Comparison of ENCODE assay signal across 8 mouse cellular contexts in genomic region chr16:91648220-91648550, GRCm38 (mm10). TPM values are rescaled to one million over a fixed set of nuclear protein-coding genes. Genes with fewer than 3 reads are reported as not detected.
A peak's percentile ranks its signal among the peaks of the same experiment; 100 is the strongest.
DNase-seq lines count a peak whose midpoint lies in the region; ATAC-seq and TF ChIP-seq lines count a peak whose summit lies in the region.

No protein-coding gene starts in this region.

- TF ChIP-seq CTCF in Patski (IDR thresholded peaks at IDR 0.05), result no peak

- peaks cover 15% of the 10 kb centered on the region for H3K4me1 ChIP-seq in hindbrain, embryonic 14.5 days (replicated peaks; ENCODE audit: control insufficient read depth, insufficient read depth, low read length)
- peaks cover 44% of the 10 kb centered on the region for H3K4me1 ChIP-seq in megakaryocyte, embryonic 14.5 days

- H3K27me3 ChIP-seq in Patski, result no peaks in the 10 kb centered on the region
- H3K27me3 ChIP-seq in hindbrain, embryonic 14.5 days (ENCODE audit: control insufficient read depth, insufficient read depth, low read length), result no peaks in the 10 kb centered on the region
- H3K27me3 ChIP-seq in megakaryocyte, embryonic 14.5 days (replicated peaks), result no peaks in the 10 kb centered on the region

- CTCF ChIA-PET in Patski (lab: Charles Lee), result interaction anchor here (1.6 kb wide), 1 partner anchor 9 kb away, joined by 5 read pairs; no protein-coding TSS in a partner anchor

- H3K9me3 ChIP-seq in hindbrain, embryonic 14.5 days (ENCODE audit: control insufficient read depth, low read length), result no peaks in the 10 kb centered on the region
- H3K9me3 ChIP-seq in megakaryocyte, embryonic 14.5 days, result no peaks in the 10 kb centered on the region

- peaks cover 22% of the 10 kb centered on the region for H3K36me3 ChIP-seq in hindbrain, embryonic 14.5 days (replicated peaks; ENCODE audit: control insufficient read depth, insufficient read depth)
- peaks cover 31% of the 10 kb centered on the region for H3K36me3 ChIP-seq in megakaryocyte, embryonic 14.5 days (replicated peaks; ENCODE audit: low read length)

- intact Hi-C loops in left cerebral cortex, postnatal 10 days (cut with DNase I), result no loop called here

- POLR2A ChIA-PET in Patski (lab: Charles Lee), result interaction anchor here (0.7 to 1.5 kb wide), 3 partner anchors 9 to 108 kb away, joined by 3 to 7 read pairs (median 5); no protein-coding TSS in a partner anchor

- peak; percentile 13 for DNase-seq in Patski (ENCODE audit: low read depth, low spot score)
- peak; percentile 66 for DNase-seq in cerebellum, adult 8-10 months
- DNase-seq in forelimb bud, embryonic 11.5 days (ENCODE audit: low read depth, low spot score), result peak; percentile 59
- peak; percentile 65 for DNase-seq in hindbrain, embryonic 14.5 days (ENCODE audit: low spot score)
- DNase-seq in left cerebral cortex, postnatal 10 days (ENCODE audit: extremely low spot score in 1 of 2, low spot score in 2 of 2), result peak; percentile 50 to 91
- DNase-seq in right cerebral cortex, postnatal 36 days (ENCODE audit: low spot score in 2 of 2), result peak; percentile 43 to 54

- under 1% methylated on average over 22 of the region's 25 CpGs for WGBS in hindbrain, embryonic 14.5 days

- peak overlapping the region; percentile 96 for H3K27ac ChIP-seq in hindbrain, embryonic 14.5 days

- in situ Hi-C loops in Patski (cut with MboI; ENCODE audit: low pct_unique_long_range_greater_than_20kb), result no loop called here

- H3K4me3 ChIP-seq in hindbrain, embryonic 14.5 days (replicated peaks; ENCODE audit: low read length), result peak overlapping the region; percentile 65
- H3K4me3 ChIP-seq in megakaryocyte, embryonic 14.5 days (replicated peaks), result peak overlapping the region; percentile 96

- peak; percentile 22 for ATAC-seq in Patski
- ATAC-seq in hindbrain, embryonic 14.5 days (ENCODE audit: low FRiP score), result peak; percentile 37
- ATAC-seq in activated CD4-positive, CD25-positive, alpha-beta regulatory T cell, adult 4 months, result no peak

- peak overlapping the region; percentile 88 for H3K9ac ChIP-seq in hindbrain, embryonic 14.5 days

- peak overlapping the region; percentile 60 for H3K4me2 ChIP-seq in hindbrain, embryonic 14.5 days (replicated peaks)

RNA-seq across cellular contexts. Expression of gene Son, which starts 0.9 kb away (rescaled TPM):
- 151 TPM for polyA plus RNA-seq in Patski (2021)
- polyA plus RNA-seq in hindbrain, embryonic 14.5 days (2014; fragmentation: Nextera tagmentation; extraction: Ambion mirVana), result 125 and 146 TPM in 2 replicates
- 100 to 1,000 TPM; 211 to 212 TPM for total RNA-seq in left cerebral cortex, postnatal 10 days (2021)
- polyA plus RNA-seq in megakaryocyte, embryonic 14.5 days (2012; ENCODE audit: insufficient read depth, low replicate concordance), result 31.9 and 42.5 TPM in 2 replicates
- polyA plus RNA-seq in activated CD4-positive, CD25-positive, alpha-beta regulatory T cell, adult 4 months (2017; shearing (Covaris generic)), result 100 to 1,000 TPM; 119 to 186 TPM

RNA-seq across cellular contexts. Expression of gene Gart, which starts 1.4 kb away (rescaled TPM):
- 79.5 TPM for polyA plus RNA-seq in Patski (2021)
- 55.7 and 58.1 TPM in 2 replicates for polyA plus RNA-seq in hindbrain, embryonic 14.5 days (2014; fragmentation: Nextera tagmentation; extraction: Ambion mirVana)
- 10 to 100 TPM; 45.3 to 58.8 TPM for total RNA-seq in left cerebral cortex, postnatal 10 days (2021)
- polyA plus RNA-seq in megakaryocyte, embryonic 14.5 days (2012; ENCODE audit: insufficient read depth, low replicate concordance), result 26.0 and 173 TPM in 2 replicates
- 10 to 100 TPM; 57.7 to 59.6 TPM for polyA plus RNA-seq in activated CD4-positive, CD25-positive, alpha-beta regulatory T cell, adult 4 months (2017; shearing (Covaris generic))

RNA-seq across cellular contexts. Expression of gene Dnajc28, which starts 29.4 kb away (rescaled TPM):
- 5.0 TPM for polyA plus RNA-seq in Patski (2021)
- polyA plus RNA-seq in hindbrain, embryonic 14.5 days (2014; fragmentation: Nextera tagmentation; extraction: Ambion mirVana), result 5.2 and 6.0 TPM in 2 replicates
- total RNA-seq in left cerebral cortex, postnatal 10 days (2021), result 1 to 10 TPM; 3.4 to 4.7 TPM
- 0.92 and 3.9 TPM in 2 replicates for polyA plus RNA-seq in megakaryocyte, embryonic 14.5 days (2012; ENCODE audit: insufficient read depth, low replicate concordance)
- polyA plus RNA-seq in activated CD4-positive, CD25-positive, alpha-beta regulatory T cell, adult 4 months (2017; shearing (Covaris generic)), result 1 to 10 TPM in 1 of 2 experiments, under 1 TPM in 1; 0.79 to 2.3 TPM

RNA-seq across cellular contexts. Expression of gene Donson, which starts 40.4 kb away (rescaled TPM):
- 11.7 TPM for polyA plus RNA-seq in Patski (2021)
- polyA plus RNA-seq in hindbrain, embryonic 14.5 days (2014; fragmentation: Nextera tagmentation; extraction: Ambion mirVana), result 26.4 and 28.1 TPM in 2 replicates
- 10 to 100 TPM; 24.9 to 28.8 TPM for total RNA-seq in left cerebral cortex, postnatal 10 days (2021)
- 4.6 and 11.1 TPM in 2 replicates for polyA plus RNA-seq in megakaryocyte, embryonic 14.5 days (2012; ENCODE audit: insufficient read depth, low replicate concordance)
- polyA plus RNA-seq in activated CD4-positive, CD25-positive, alpha-beta regulatory T cell, adult 4 months (2017; shearing (Covaris generic)), result 10 to 100 TPM; 12.0 to 27.2 TPM

RNA-seq across cellular contexts. Expression of gene Tmem50b, which starts 50.6 kb away (rescaled TPM):
- 59.8 TPM for polyA plus RNA-seq in Patski (2021)
- 106 and 127 TPM in 2 replicates for polyA plus RNA-seq in hindbrain, embryonic 14.5 days (2014; fragmentation: Nextera tagmentation; extraction: Ambion mirVana)
- total RNA-seq in left cerebral cortex, postnatal 10 days (2021), result 10 to 100 TPM; 92.3 to 95.0 TPM
- polyA plus RNA-seq in megakaryocyte, embryonic 14.5 days (2012; ENCODE audit: insufficient read depth, low replicate concordance), result 2.6 TPM in 1 of 2 replicates, not detected in the other
- polyA plus RNA-seq in activated CD4-positive, CD25-positive, alpha-beta regulatory T cell, adult 4 months (2017; shearing (Covaris generic)), result 10 to 100 TPM; 34.6 to 38.3 TPM

Comparison
In these comparisons a context has a peak if more than half of its experiments do, and no peak if none do; other contexts are left out.
1. DNase-seq: peak in every context shown above with its lines; median percentile 70 in left cerebral cortex, postnatal 10 days; 66 in cerebellum, adult 8-10 months; 65 in hindbrain, embryonic 14.5 days; 59 in forelimb bud, embryonic 11.5 days; 48 in right cerebral cortex, postnatal 36 days; 13 in Patski.